Mouse (Mus musculus) limb, embryonic 12.5 days (tissue): ENCODE data around the gene Pkd2. TPM values are rescaled to one million over a fixed set of nuclear protein-coding genes. Genes with fewer than 3 reads are reported as not detected.

Source experiments
- ATAC-seq: fragments of 200-750 bp; cut with Nextera tagmentation; 2 replicates; pipeline ENCODE4 v1.8.0; 2017; ENCODE audit warnings: low read depth, moderate TSS enrichment; ENCODE audit not compliant: insufficient number of reproducible peaks, insufficient read depth, low FRiP score, low TSS enrichment
- H3K27ac ChIP-seq: fragments of 300-500 bp; sonication (generic); 2 replicates; pipeline ENCODE4 v1.5.1; 2016; ENCODE audit warnings: mild to moderate bottlenecking, moderate library complexity
- H3K27me3 ChIP-seq: fragments of 300-500 bp; sonication (generic); 2 replicates; pipeline ENCODE4 v1.6.1; 2016; ENCODE audit warnings: mild to moderate bottlenecking, moderate library complexity
- H3K36me3 ChIP-seq: fragments of 300-500 bp; sonication (generic); 2 replicates; pipeline ENCODE4 v1.6.1; 2016; ENCODE audit warnings: mild to moderate bottlenecking, moderate library complexity
- H3K4me1 ChIP-seq: fragments of 300-500 bp; sonication (generic); replicated peaks from 2 replicates; pipeline ENCODE4 v1.6.1; 2016
- H3K4me2 ChIP-seq: fragments of 300-500 bp; sonication (generic); 2 replicates; pipeline ENCODE4 v1.6.1; 2016; ENCODE audit warnings: mild to moderate bottlenecking, moderate library complexity
- H3K4me3 ChIP-seq: fragments of 300-500 bp; sonication (generic); replicated peaks from 2 replicates; pipeline ENCODE4 v1.5.1; 2016; ENCODE audit warnings: mild to moderate bottlenecking
- H3K9ac ChIP-seq: fragments of 300-500 bp; sonication (generic); replicated peaks from 2 replicates; pipeline ENCODE4 v1.6.1; 2016; ENCODE audit warnings: mild to moderate bottlenecking, moderate library complexity
- H3K9me3 ChIP-seq: fragments of 300-500 bp; sonication (generic); 2 replicates; pipeline ENCODE4 v1.6.1; 2016; ENCODE audit warnings: mild to moderate bottlenecking, moderate library complexity
- WGBS: fragments of 180-500 bp; shearing (Covaris S2); methylation state at CpG from one replicate; pipeline ENCODE4 v1.1.7; 2016; 5-methylcytosine and 5-hydroxymethylcytosine counted together
- polyA plus RNA-seq: library from polyadenylated mRNA; unstranded; fragments of >200 nt; fragmentation: Nextera tagmentation; extraction: Ambion mirVana; gene quantifications from 2 replicates; pipeline ENCODE4 v1.2.1, GENCODE M21; 2016

Gene Pkd2
- polyA plus RNA-seq, 1 experiment from 2014 or later = 30.7 TPM

- Histone ChIP-seq H3K27me3 (no peaks in the 10 kb centered on the region), H3K4me1 (no peaks in the 10 kb centered on the region), H3K9ac (no peak overlapping the region), H3K36me3 (peaks cover 71% of the 10 kb centered on the region), H3K27ac (no peak overlapping the region), H3K4me3 (no peak overlapping the region), H3K4me2 (no peak overlapping the region), H3K9me3 (0 out of 2 replicates have a peak, but pooled peaks cover 4% of the 10 kb centered on the region)
- no peak for ATAC-seq
- 95% methylated on average over 4 of the region's 4 CpGs for WGBS
These were observed 80.1 kb downstream of the Pkd2 start for GRCm38 (mm10) chr5:104539331-104539730.

Other genes with a start within 250 kb of the Pkd2 start
- gene Ibsp, start 160.3 kb upstream of the Pkd2 start, polyA plus RNA-seq = 0.86 TPM in 1 of 2 replicates, not detected in the other
- gene Mepe, start 134.1 kb upstream of the Pkd2 start, polyA plus RNA-seq = not detected in 2 replicates
- 5.3 and 5.5 TPM in 2 replicates for gene Spp1, start 24.3 kb upstream of the Pkd2 start, polyA plus RNA-seq
- 17.9 and 18.1 TPM in 2 replicates for gene BC005561, start 48.9 kb downstream of the Pkd2 start, polyA plus RNA-seq